Mouse (Mus musculus) MEL (cell line): ENCODE results near the gene Ociad1. TPM values are rescaled to one million over a fixed set of nuclear protein-coding genes. Genes with fewer than 3 reads are reported as not detected.

Experiments used
- DNase-seq: peaks from one replicate; pipeline ENCODE4 v3.0.0; 2011; ENCODE audit warnings: low read depth, low spot score
- H3K27ac ChIP-seq: 2 replicates; pipeline ENCODE4 v1.5.1; 2012; ENCODE audit warnings: low read depth, mild to moderate bottlenecking, control low read depth, low read length, moderate library complexity; ENCODE audit not compliant: control insufficient read depth
- H3K27me3 ChIP-seq, 2 experiments: fragments of 150-350 bp in 1 of 2; sonication (generic) in 1 of 2; 2 replicates each; pipeline ENCODE4 v1.6.1; 2012; ENCODE audit warnings: low read length in 2 of 2, mild to moderate bottlenecking in 2 of 2, improper control_type of control experiment in 1 of 2, moderate library complexity in 1 of 2; ENCODE audit not compliant: insufficient read depth in 2 of 2, control insufficient read depth in 1 of 2
- H3K36me3 ChIP-seq, 2 experiments: 2 replicates each; pipeline ENCODE4 v1.6.1; 2012 to 2014; ENCODE audit warnings: low read length in 2 of 2, improper control_type of control experiment in 1 of 2, inconsistent platforms in 1 of 2, mild to moderate bottlenecking in 1 of 2; ENCODE audit not compliant: insufficient read depth in 2 of 2, control insufficient read depth in 1 of 2
- H3K4me1 ChIP-seq, 2 experiments: fragments of 150-350 bp in 1 of 2; sonication (generic) in 1 of 2; 2 replicates each; pipeline ENCODE4 v1.6.1; 2012; ENCODE audit warnings: low read length in 2 of 2, improper control_type of control experiment in 1 of 2, mild to moderate bottlenecking in 1 of 2; ENCODE audit not compliant: insufficient read depth in 2 of 2, control insufficient read depth in 1 of 2
- H3K4me3 ChIP-seq, 2 experiments: fragments of 150-350 bp in 1 of 2; sonication (generic) in 1 of 2; 2 replicates each; pipeline ENCODE4 v1.5.1; 2012; ENCODE audit warnings: low read depth in 2 of 2, low read length in 2 of 2, mild to moderate bottlenecking in 2 of 2, moderate library complexity in 2 of 2, control low read depth in 1 of 2, improper control_type of control experiment in 1 of 2; ENCODE audit not compliant: control insufficient read depth in 1 of 2, insufficient read depth in 1 of 2
- H3K79me2 ChIP-seq: 2 replicates; pipeline ENCODE4 v1.6.1; 2012; ENCODE audit warnings: mild to moderate bottlenecking, low read length, moderate library complexity; ENCODE audit not compliant: control insufficient read depth, poor library complexity, insufficient read depth
- H3K9ac ChIP-seq: 2 replicates; pipeline ENCODE4 v1.6.1; 2012; ENCODE audit warnings: low read depth, mild to moderate bottlenecking, control low read depth, low read length, moderate library complexity; ENCODE audit not compliant: control insufficient read depth, poor library complexity, severe bottlenecking
- H3K9me3 ChIP-seq: fragments of 150-350 bp; sonication (generic); replicated peaks from 2 replicates; pipeline ENCODE4 v1.6.1; 2012; ENCODE audit warnings: mild to moderate bottlenecking, low read length, improper control_type of control experiment, moderate library complexity; ENCODE audit not compliant: insufficient read depth
- BHLHE40 ChIP-seq: IDR thresholded peaks from 2 replicates; pipeline ENCODE4 v1.6.1; 2012; ENCODE audit warnings: low read depth, mild to moderate bottlenecking, inconsistent platforms, low read length, improper control_type of control experiment, borderline replicate concordance
- CHD1 ChIP-seq: IDR thresholded peaks from 2 replicates; pipeline ENCODE4 v1.6.1; 2012; ENCODE audit warnings: low read depth, mild to moderate bottlenecking, inconsistent platforms, low read length, improper control_type of control experiment
- ETS1 ChIP-seq: IDR thresholded peaks from 2 replicates; pipeline ENCODE4 v1.6.1; 2012; ENCODE audit warnings: low read depth, mild to moderate bottlenecking, inconsistent platforms, low read length, improper control_type of control experiment, moderate library complexity
- GABPA ChIP-seq: IDR thresholded peaks from 2 replicates; pipeline ENCODE4 v1.6.1; 2012; ENCODE audit warnings: low read depth, mild to moderate bottlenecking, inconsistent platforms, low read length, improper control_type of control experiment, moderate library complexity
- GATA1 ChIP-seq: IDR thresholded peaks from 2 replicates; pipeline ENCODE4 v1.6.1; 2011; ENCODE audit warnings: low read depth, low read length, improper control_type of control experiment
- HCFC1 ChIP-seq: IDR thresholded peaks from 2 replicates; pipeline ENCODE4 v1.6.1; 2012; ENCODE audit warnings: low read depth, mild to moderate bottlenecking, inconsistent platforms, low read length, improper control_type of control experiment, moderate library complexity
- KAT2A ChIP-seq: conservative IDR thresholded peaks from 2 replicates; pipeline ENCODE4 v1.6.1; 2012; ENCODE audit warnings: low read depth, low read length, improper control_type of control experiment, inconsistent platforms
- MAFK ChIP-seq: IDR thresholded peaks from 2 replicates; pipeline ENCODE4 v1.6.1; 2011; ENCODE audit warnings: low read depth, mild to moderate bottlenecking, low read length, improper control_type of control experiment, borderline replicate concordance
- MAX ChIP-seq: IDR thresholded peaks from 2 replicates; pipeline ENCODE4 v1.6.1; 2011; ENCODE audit warnings: low read length, improper control_type of control experiment
- MAZ ChIP-seq: IDR thresholded peaks from 2 replicates; pipeline ENCODE4 v1.6.1; 2012; ENCODE audit warnings: low read depth, mild to moderate bottlenecking, inconsistent platforms, low read length, improper control_type of control experiment
- MXI1 ChIP-seq: IDR thresholded peaks from 2 replicates; pipeline ENCODE4 v1.6.1; 2011; ENCODE audit warnings: mild to moderate bottlenecking, low read depth, low read length, improper control_type of control experiment
- MYB ChIP-seq: IDR thresholded peaks from 2 replicates; pipeline ENCODE4 v1.6.1; 2011; ENCODE audit warnings: mild to moderate bottlenecking, low read depth, low read length, improper control_type of control experiment
- MYC ChIP-seq: IDR thresholded peaks from 2 replicates; pipeline ENCODE4 v1.6.1; 2011; ENCODE audit warnings: low read depth, mild to moderate bottlenecking, low read length, improper control_type of control experiment, moderate library complexity
- NRF1 ChIP-seq: IDR thresholded peaks from 2 replicates; pipeline ENCODE4 v1.6.1; 2014; ENCODE audit warnings: low read depth, mild to moderate bottlenecking, inconsistent platforms, low read length, improper control_type of control experiment, moderate library complexity; ENCODE audit not compliant: poor library complexity, insufficient read depth, severe bottlenecking
- POLR2A ChIP-seq, 2 experiments: IDR thresholded peaks; 2 replicates each; pipeline ENCODE4 v1.6.1; 2011 to 2012; ENCODE audit warnings: low read length in 2 of 2, mild to moderate bottlenecking in 2 of 2, control low read depth in 1 of 2, improper control_type of control experiment in 1 of 2, low read depth in 1 of 2, moderate library complexity in 1 of 2; ENCODE audit not compliant: control insufficient read depth in 1 of 2, insufficient read depth in 1 of 2, poor library complexity in 1 of 2
- POLR2AphosphoS2 ChIP-seq: IDR thresholded peaks from 2 replicates; pipeline ENCODE4 v1.6.1; 2011; ENCODE audit warnings: low read length, improper control_type of control experiment
- RAD21 ChIP-seq: IDR thresholded peaks from 2 replicates; pipeline ENCODE4 v1.6.1; 2011; ENCODE audit warnings: mild to moderate bottlenecking, low read depth, low read length, improper control_type of control experiment
- RCOR1 ChIP-seq: IDR thresholded peaks from 2 replicates; pipeline ENCODE4 v1.6.1; 2012; ENCODE audit warnings: low read depth, mild to moderate bottlenecking, inconsistent platforms, low read length, improper control_type of control experiment
- SIN3A ChIP-seq: IDR thresholded peaks from 2 replicates; pipeline ENCODE4 v1.6.1; 2012; ENCODE audit warnings: low read length, improper control_type of control experiment, inconsistent platforms
- SMC3 ChIP-seq: IDR thresholded peaks from 2 replicates; pipeline ENCODE4 v1.6.1; 2011; ENCODE audit warnings: low read depth, low read length, improper control_type of control experiment
- TAL1 ChIP-seq: IDR thresholded peaks from 2 replicates; pipeline ENCODE4 v1.6.1; 2012; ENCODE audit warnings: mild to moderate bottlenecking, inconsistent platforms, low read length, moderate library complexity, mixed read lengths
- TBP ChIP-seq: IDR thresholded peaks from 2 replicates; pipeline ENCODE4 v1.8.0; 2011; ENCODE audit warnings: low read depth, low read length, improper control_type of control experiment
- TCF12 ChIP-seq: IDR thresholded peaks from 2 replicates; pipeline ENCODE4 v1.6.1; 2014; ENCODE audit warnings: low read depth, mild to moderate bottlenecking, inconsistent platforms, low read length, improper control_type of control experiment, moderate library complexity
- UBTF ChIP-seq: IDR thresholded peaks from 2 replicates; pipeline ENCODE4 v1.6.1; 2012; ENCODE audit warnings: low read depth, mild to moderate bottlenecking, inconsistent platforms, low read length, improper control_type of control experiment, moderate library complexity, borderline replicate concordance; ENCODE audit not compliant: insufficient read depth
- USF2 ChIP-seq, 2 experiments: IDR thresholded peaks; 2 replicates each; pipeline ENCODE4 v1.6.1; 2011 to 2012; ENCODE audit warnings: improper control_type of control experiment in 2 of 2, low read length in 2 of 2, borderline replicate concordance in 1 of 2, inconsistent platforms in 1 of 2, low read depth in 1 of 2, mild to moderate bottlenecking in 1 of 2; ENCODE audit not compliant: insufficient read depth in 1 of 2
- polyA plus RNA-seq, 2 experiments: library from polyadenylated mRNA; stranded (reverse) in 1 of 2; unstranded in 1 of 2; fragments of >175 nt in 1 of 2; fragments of >200 nt in 1 of 2; gene quantifications; 2 replicates each; pipeline versions ENCODE4 v1.2.1 to v1.2.4; 2012; ENCODE audit warnings: low replicate concordance in 2 of 2, low read depth in 1 of 2; ENCODE audit not compliant: insufficient read length in 2 of 2, insufficient read depth in 1 of 2, missing spikeins in 1 of 2
- total RNA-seq: library from RNA; depleted of rRNA; stranded (reverse); fragments of 300-350 nt; gene quantifications from 2 replicates; pipeline ENCODE4 v1.2.3, GENCODE M21; 2012

The Ociad1 gene
- total and polyA plus RNA-seq, 3 experiments, result 110 to 221 TPM; not detected in 1

DNA sequence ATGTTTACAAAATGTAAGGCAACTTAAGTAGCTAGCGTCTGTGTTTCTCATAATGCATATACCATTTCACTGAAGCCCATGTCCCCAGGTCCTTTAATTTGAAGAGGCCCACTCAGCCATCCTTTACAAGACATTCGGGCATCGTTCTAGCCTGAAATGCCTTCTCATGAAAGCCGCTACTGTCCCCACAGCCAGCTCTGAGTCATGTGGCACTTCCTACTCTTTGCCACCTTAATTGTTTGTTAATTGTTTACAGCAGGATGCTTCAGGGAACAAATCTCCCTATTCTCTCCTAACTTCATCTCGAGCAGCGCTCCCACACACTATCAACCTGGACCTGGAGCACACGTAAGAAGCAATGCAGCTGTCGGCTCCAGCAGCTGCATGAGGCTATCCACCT is 44.4 kb upstream of the Ociad1 start:
- TF ChIP-seq BHLHE40 (no peak), TCF12 (no peak), MAZ (no peak), NRF1 (no peak), TBP (no peak), GATA1 (no peak), USF2 (IDR thresholded peaks at IDR 0.05; ENCODE audit: borderline replicate concordance in 1 of 2, insufficient read depth in 1 of 2, low read depth in 1 of 2, low read length in 2 of 2) (no peak), SMC3 (no peak), SIN3A (no peak), KAT2A (no peak), RAD21 (no peak)
- H3K36me3 ChIP-seq, result peaks cover 0 to 25% of the 10 kb centered on the region in 2 experiments; a peak in 3 of 4 replicates
- no peaks in the 10 kb centered on the region for H3K27me3 ChIP-seq
- no peak overlapping the region for H3K9ac ChIP-seq
- H3K79me2 ChIP-seq, result peaks cover 51% of the 10 kb centered on the region
- no peak overlapping the region for H3K27ac ChIP-seq
- H3K4me1 ChIP-seq, result peaks cover 15 to 16% of the 10 kb centered on the region in 2 experiments
- DNase-seq, result no peak
- H3K4me3 ChIP-seq, result no peak overlapping the region
- H3K9me3 ChIP-seq, result no peaks in the 10 kb centered on the region

DNA sequence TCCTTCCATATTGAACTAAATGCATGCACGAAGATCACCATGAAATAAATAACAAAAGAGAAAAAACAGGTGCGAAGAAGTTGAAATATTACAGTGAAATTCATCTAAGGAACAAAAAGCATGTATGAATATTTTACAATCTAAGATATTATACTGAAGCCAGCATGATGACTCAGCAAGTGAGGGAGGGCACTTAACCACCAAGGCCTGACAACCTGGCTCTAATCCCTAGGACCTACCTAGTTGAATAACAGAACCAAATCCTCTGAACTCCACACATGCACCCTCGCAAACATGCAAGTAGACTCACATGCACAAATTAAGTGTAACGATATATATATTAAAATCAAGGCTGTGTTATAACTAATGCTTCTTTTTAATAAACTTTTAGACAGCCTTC is 43.2 kb upstream of the Ociad1 start:
- peaks cover 19 to 22% of the 10 kb centered on the region in 2 experiments for H3K4me1 ChIP-seq
- 0 out of 2 replicates have a peak, but pooled peaks have one; percentile 55 for TF ChIP-seq GABPA
- peak; percentile 79; the same call in 1 of the 2 replicates for TF ChIP-seq MAFK
- TF ChIP-seq BHLHE40, result no peak
- no peak for TF ChIP-seq MYB

DNA sequence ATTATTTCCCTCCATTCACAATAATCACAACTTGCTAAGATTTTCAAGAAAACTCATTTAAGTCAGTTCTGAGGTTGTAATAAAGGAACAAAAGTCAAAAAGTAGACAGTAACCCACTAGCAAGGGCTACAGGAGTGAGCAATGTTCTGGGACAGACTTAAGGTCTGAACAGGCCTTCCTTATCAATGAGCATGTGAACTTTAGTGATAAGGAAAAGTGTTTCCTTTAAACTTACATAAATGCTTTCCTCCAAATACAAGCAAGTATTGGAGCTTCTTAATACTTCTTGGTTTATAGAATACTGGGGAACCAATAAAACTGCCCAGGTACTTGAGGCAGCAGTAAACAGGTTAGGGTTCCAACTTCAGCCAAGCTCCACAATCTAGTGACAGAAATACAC is 39.8 kb upstream of the Ociad1 start:
- Histone ChIP-seq H3K27ac (peak overlapping the region; percentile 78), H3K4me3 (peak overlapping the region in 1 of 2 experiments; percentile 15; a peak in 2 of 4 replicates), H3K9ac (peak overlapping the region; percentile 42; the same call in 1 of the 2 replicates), H3K4me1 (peaks cover 19 to 22% of the 10 kb centered on the region in 2 experiments), H3K36me3 (peaks cover 0 to 35% of the 10 kb centered on the region in 2 experiments; a peak in 3 of 4 replicates), H3K9me3 (no peaks in the 10 kb centered on the region), H3K27me3 (no peaks in the 10 kb centered on the region), H3K79me2 (peaks cover 54% of the 10 kb centered on the region)
- peak; percentile 66 for DNase-seq
- peak; percentile 67 for TF ChIP-seq TAL1
- TF ChIP-seq MAZ, result no peak
- 0 out of 2 replicates have a peak, but pooled peaks have one; percentile 12 for TF ChIP-seq MYC
- TF ChIP-seq CHD1, result no peak
- TF ChIP-seq RCOR1, result no peak; the same call in 1 of the 2 replicates
- TF ChIP-seq ETS1, result peak; percentile 60; the same call in 1 of the 2 replicates
- TF ChIP-seq MAFK, result no peak
- no peak for TF ChIP-seq POLR2A (IDR thresholded peaks at IDR 0.05; ENCODE audit: control insufficient read depth in 1 of 2, insufficient read depth in 1 of 2, low read depth in 1 of 2, low read length in 2 of 2, poor library complexity in 1 of 2)
- TF ChIP-seq UBTF, result no peak
- TF ChIP-seq SMC3, result no peak
- peak; percentile 94 for TF ChIP-seq GATA1
- no peak for TF ChIP-seq HCFC1
- no peak for TF ChIP-seq MAX
- TF ChIP-seq TBP, result no peak
- no peak for TF ChIP-seq POLR2AphosphoS2
- TF ChIP-seq TCF12, result peak; percentile 72
- no peak for TF ChIP-seq NRF1
- no peak; the same call in 1 of the 2 replicates for TF ChIP-seq MXI1

More for the DNA sequence above, 43.2 kb upstream of the Ociad1 start:
- no peak overlapping the region for H3K9ac ChIP-seq
- peak; percentile 55 for DNase-seq
- no peaks in the 10 kb centered on the region for H3K27me3 ChIP-seq
- H3K36me3 ChIP-seq, result peaks cover 0 to 35% of the 10 kb centered on the region in 2 experiments; a peak in 3 of 4 replicates
- H3K4me3 ChIP-seq, result no peak overlapping the region
- no peaks in the 10 kb centered on the region for H3K9me3 ChIP-seq
- H3K27ac ChIP-seq, result no peak overlapping the region
- H3K79me2 ChIP-seq, result peaks cover 51% of the 10 kb centered on the region
